Mouse (Mus musculus) myocyte (in vitro differentiated cells): ENCODE results near the gene Igfbp2.

ENCODE experiments used
- CEBPB ChIP-seq: IDR thresholded peaks from 2 replicates; pipeline ENCODE4 v1.6.1; 2011; ENCODE audit warnings: mild to moderate bottlenecking, moderate library complexity; ENCODE audit not compliant: poor library complexity, insufficient read depth, severe bottlenecking
- E2F4 ChIP-seq: IDR thresholded peaks from one replicate; pipeline ENCODE4 v1.6.1; 2011; ENCODE audit warnings: mild to moderate bottlenecking, control low read depth, moderate library complexity; ENCODE audit not compliant: insufficient read depth
- MAX ChIP-seq: IDR thresholded peaks from one replicate; pipeline ENCODE4 v1.6.1; 2011; ENCODE audit warnings: low read depth, mild to moderate bottlenecking, control low read depth
- MYOD1 ChIP-seq, 3 experiments: IDR thresholded peaks; one replicate each; pipeline ENCODE4 v1.6.1; 2011; ENCODE audit warnings: control low read depth in 2 of 3, low read depth in 2 of 3, mild to moderate bottlenecking in 2 of 3, moderate library complexity in 1 of 3; ENCODE audit not compliant: insufficient read length in 2 of 3, control insufficient read depth in 1 of 3
- MYOG ChIP-seq, 3 experiments: IDR thresholded peaks; one replicate each; pipeline ENCODE4 v1.6.1; 2011; ENCODE audit warnings: control low read depth in 2 of 3, low read depth in 2 of 3, mild to moderate bottlenecking in 2 of 3; ENCODE audit not compliant: insufficient read length in 2 of 3, control insufficient read depth in 1 of 3, insufficient read depth in 1 of 3
- POLR2A ChIP-seq: IDR thresholded peaks from one replicate; pipeline ENCODE4 v1.6.1; 2011; ENCODE audit warnings: low read depth, mild to moderate bottlenecking, control low read depth, moderate library complexity; ENCODE audit not compliant: insufficient read length
- POLR2AphosphoS2 ChIP-seq: IDR thresholded peaks from one replicate; pipeline ENCODE4 v1.6.1; 2011; ENCODE audit warnings: low read depth, control low read depth; ENCODE audit not compliant: insufficient read length
- REST ChIP-seq: IDR thresholded peaks from one replicate; pipeline ENCODE4 v1.6.1; 2011; ENCODE audit warnings: mild to moderate bottlenecking, control low read depth, moderate library complexity; ENCODE audit not compliant: insufficient read depth, insufficient read length
- SRF ChIP-seq: IDR thresholded peaks from one replicate; pipeline ENCODE4 v1.6.1; 2011; ENCODE audit warnings: low read depth; ENCODE audit not compliant: control insufficient read depth, insufficient read length
- TCF12 ChIP-seq: IDR thresholded peaks from one replicate; pipeline ENCODE4 v1.6.1; 2011; ENCODE audit warnings: mild to moderate bottlenecking, control low read depth; ENCODE audit not compliant: poor library complexity, insufficient read depth, severe bottlenecking
- TCF3 ChIP-seq: IDR thresholded peaks from one replicate; pipeline ENCODE4 v1.6.1; 2011; ENCODE audit warnings: low read depth, control low read depth; ENCODE audit not compliant: insufficient read length
- USF1 ChIP-seq: IDR thresholded peaks from one replicate; pipeline ENCODE4 v1.6.1; 2011; ENCODE audit warnings: low read depth, mild to moderate bottlenecking, control low read depth, moderate library complexity

- TF ChIP-seq POLR2A (no peak), TCF12 (no peak), POLR2AphosphoS2 (no peak), E2F4 (no peak), USF1 (no peak), MYOD1 (IDR thresholded peaks at IDR 0.05; ENCODE audit: control insufficient read depth in 1 of 3, insufficient read length in 2 of 3, low read depth in 2 of 3) (no peak), MAX (no peak), TCF3 (no peak), CEBPB (no peak), SRF (no peak), REST (no peak), MYOG (IDR thresholded peaks at IDR 0.05; ENCODE audit: control insufficient read depth in 1 of 3, insufficient read depth in 1 of 3, insufficient read length in 2 of 3, low read depth in 2 of 3) (no peak)
These were observed 2.1 kb downstream of the Igfbp2 start for GRCm38 (mm10) chr1:72826446-72826845.
